Mouse (Mus musculus) CH12.LX (cell line): Measurements from ENCODE around the gene S100a10. TPM values are rescaled to one million over a fixed set of nuclear protein-coding genes. Genes with fewer than 3 reads are reported as not detected.
A peak's percentile ranks its signal among the peaks of the same experiment; 100 is the strongest.

Experiments used
- DNase-seq: peaks from one replicate; pipeline ENCODE4 v3.0.0-alpha.2; 2013; ENCODE audit errors: extremely low read depth
- H3K27ac ChIP-seq: 2 replicates; pipeline ENCODE4 v1.5.1; 2012; ENCODE audit warnings: low read depth, mild to moderate bottlenecking, control low read depth, moderate library complexity; ENCODE audit not compliant: insufficient read depth
- H3K27me3 ChIP-seq: replicated peaks from 2 replicates; pipeline ENCODE3; 2012; ENCODE audit warnings: inconsistent platforms
- H3K36me3 ChIP-seq, 2 experiments: replicated peaks in 1 of 2; 2 replicates each; pipeline versions ENCODE3 to v1.6.1; 2012; ENCODE audit warnings: inconsistent platforms in 1 of 2, low read length in 1 of 2, mild to moderate bottlenecking in 1 of 2, mixed read lengths in 1 of 2, moderate library complexity in 1 of 2; ENCODE audit not compliant: control insufficient read depth in 1 of 2, insufficient read depth in 1 of 2
- H3K4me1 ChIP-seq, 2 experiments: 2 replicates each; pipeline ENCODE4 v1.6.1; 2012; ENCODE audit warnings: inconsistent platforms in 1 of 2, moderate library complexity in 1 of 2; ENCODE audit not compliant: insufficient read depth in 2 of 2, control insufficient read depth in 1 of 2
- H3K4me2 ChIP-seq: 2 replicates; pipeline ENCODE4 v1.6.1; 2012; ENCODE audit warnings: low read depth, mild to moderate bottlenecking, control low read depth; ENCODE audit not compliant: poor library complexity, insufficient read depth, severe bottlenecking
- H3K4me3 ChIP-seq, 3 experiments: fragments of 150-350 bp in 1 of 3; sonication (generic) in 1 of 3; replicated peaks in 1 of 3; 2 replicates each; pipeline versions ENCODE3 to v1.5.1; 2011 to 2012; ENCODE audit warnings: low read depth in 2 of 3, low read length in 2 of 3, mild to moderate bottlenecking in 2 of 3, moderate library complexity in 2 of 3, control low read depth in 1 of 3, improper control_type of control experiment in 1 of 3, inconsistent platforms in 1 of 3, mixed read lengths in 1 of 3; ENCODE audit not compliant: poor library complexity in 1 of 3
- H3K79me2 ChIP-seq: replicated peaks from 2 replicates; pipeline ENCODE4 v1.6.1; 2012; ENCODE audit warnings: mild to moderate bottlenecking, moderate library complexity; ENCODE audit not compliant: control insufficient read depth, poor library complexity, insufficient read depth, severe bottlenecking; ENCODE audit errors: extremely low read depth
- H3K9ac ChIP-seq: 2 replicates; pipeline ENCODE4 v1.6.1; 2012; ENCODE audit warnings: low read depth, mild to moderate bottlenecking, control low read depth, moderate library complexity; ENCODE audit not compliant: insufficient read depth
- H3K9me3 ChIP-seq: replicated peaks from 2 replicates; pipeline ENCODE3; 2012; ENCODE audit warnings: low read length, inconsistent platforms, mixed read lengths
- BHLHE40 ChIP-seq: IDR thresholded peaks from 2 replicates; pipeline ENCODE4 v1.6.1; 2011; ENCODE audit warnings: mild to moderate bottlenecking, low read depth, low read length, improper control_type of control experiment
- CHD1 ChIP-seq: IDR thresholded peaks from 2 replicates; pipeline ENCODE4 v1.6.1; 2012; ENCODE audit warnings: low read depth, low read length, improper control_type of control experiment, inconsistent platforms
- EP300 ChIP-seq: IDR thresholded peaks from 2 replicates; pipeline ENCODE4 v1.6.1; 2011; ENCODE audit warnings: low read length, improper control_type of control experiment
- IRF4 ChIP-seq: IDR thresholded peaks from 2 replicates; pipeline ENCODE4 v1.6.1; 2014; ENCODE audit warnings: low read depth, mild to moderate bottlenecking, inconsistent platforms, low read length, improper control_type of control experiment
- KAT2A ChIP-seq: IDR thresholded peaks from 2 replicates; pipeline ENCODE4 v1.6.1; 2012; ENCODE audit warnings: low read length, improper control_type of control experiment, inconsistent platforms; ENCODE audit not compliant: insufficient replicate concordance
- MEF2A ChIP-seq: IDR thresholded peaks from 2 replicates; pipeline ENCODE4 v1.6.1; 2014; ENCODE audit warnings: low read depth, mild to moderate bottlenecking, inconsistent platforms, low read length, improper control_type of control experiment, borderline replicate concordance
- MYC ChIP-seq: IDR thresholded peaks from 2 replicates; pipeline ENCODE4 v1.6.1; 2011; ENCODE audit warnings: low read depth, mild to moderate bottlenecking, improper control_type of control experiment, low read length
- RCOR1 ChIP-seq: conservative IDR thresholded peaks from 2 replicates; pipeline ENCODE4 v1.6.1; 2012; ENCODE audit warnings: low read depth, mild to moderate bottlenecking, inconsistent platforms, low read length, improper control_type of control experiment
- TBP ChIP-seq: conservative IDR thresholded peaks from 2 replicates; pipeline ENCODE4 v1.6.1; 2011; ENCODE audit warnings: low read depth, low read length, improper control_type of control experiment
- TCF12 ChIP-seq: IDR thresholded peaks from 2 replicates; pipeline ENCODE4 v1.6.1; 2014; ENCODE audit warnings: low read depth, mild to moderate bottlenecking, inconsistent platforms, low read length, improper control_type of control experiment
- ZC3H11A ChIP-seq: IDR thresholded peaks from 2 replicates; pipeline ENCODE4 v1.6.1; 2012; ENCODE audit warnings: low read depth, mild to moderate bottlenecking, inconsistent platforms, low read length, improper control_type of control experiment
- ZNF384 ChIP-seq: IDR thresholded peaks from 2 replicates; pipeline ENCODE4 v1.6.1; 2012; ENCODE audit warnings: low read depth, low read length, improper control_type of control experiment, inconsistent platforms
- dilution Hi-C: fragments of 300-500 bp; cut with MboI; formaldehyde crosslinking; loops from 2 replicates; pipeline ENCODE4 v1.14.3; 2020; ENCODE audit warnings: low sequenced_read_pairs; ENCODE audit not compliant: extremely low pct_unique_long_range_greater_than_20kb, extremely low pct_ligation_motif_present
- in situ Hi-C: fragments of 300-500 bp; cut with MboI; formaldehyde crosslinking; loops from 3 replicates; pipeline ENCODE4 v1.14.3; 2019; ENCODE audit warnings: low sequenced_read_pairs, low pct_ligation_motif_present, low pct_unique_long_range_greater_than_20kb, mixed read lengths
- polyA plus RNA-seq: library from polyadenylated mRNA; unstranded; fragments of >175 nt; gene quantifications from 2 replicates; pipeline ENCODE4 v1.2.1, GENCODE M21; 2012; ENCODE audit warnings: low read depth; ENCODE audit not compliant: insufficient read length
- total RNA-seq, 2 experiments: library from RNA; depleted of rRNA; stranded (reverse); fragments of 300-350 nt in 1 of 2; fragments of >200 nt in 1 of 2; gene quantifications; 2 replicates each; pipeline ENCODE4 v1.2.3; 2012 to 2014

The S100a10 gene
- total and polyA plus RNA-seq, 3 experiments: 213 to 429 (median 352) TPM

GRCm38 (mm10) chr3:93590256-93590655 lies 35.4 kb downstream of the S100a10 start:
- dilution Hi-C loops: no loop called here
- no peak for DNase-seq
- H3K9me3 ChIP-seq: no peaks in the 10 kb centered on the region

GRCm38 (mm10) chr3:93592100-93592499 lies 37.2 kb downstream of the S100a10 start:
- H3K4me3 ChIP-seq: no peak overlapping the region
- peak overlapping the region; percentile 16; the same call in 1 of the 2 replicates for H3K4me2 ChIP-seq
- in situ Hi-C loops (no loop called here), dilution Hi-C loops (no loop called here)
- no peaks in the 10 kb centered on the region for H3K9me3 ChIP-seq
- H3K27me3 ChIP-seq: peaks cover under 1% of the 10 kb centered on the region
- H3K9ac ChIP-seq: peak overlapping the region; percentile 46; the same call in 1 of the 2 replicates
- H3K36me3 ChIP-seq: no peaks in the 10 kb centered on the region
- 0 out of 2 replicates have a peak, but pooled peaks have one; percentile 67 for TF ChIP-seq TBP
- no peak for TF ChIP-seq BHLHE40
- TF ChIP-seq CHD1: peak; percentile 99
- peak; percentile 44; the same call in 1 of the 2 replicates for TF ChIP-seq TCF12
- TF ChIP-seq MYC: peak; percentile 57; the same call in 1 of the 2 replicates
- no peak for TF ChIP-seq EP300
- TF ChIP-seq IRF4: peak; percentile 70; the same call in 1 of the 2 replicates
- peak; percentile 48; the same call in 1 of the 2 replicates for TF ChIP-seq MEF2A
- H3K79me2 ChIP-seq: no peaks in the 10 kb centered on the region
- peaks cover 17 to 60% of the 10 kb centered on the region in 2 experiments for H3K4me1 ChIP-seq
- H3K27ac ChIP-seq: peak overlapping the region; percentile 47
- no peak for DNase-seq

More at GRCm38 (mm10) chr3:93590256-93590655, 35.4 kb downstream of the S100a10 start:
- H3K4me3 ChIP-seq: no peak overlapping the region
- in situ Hi-C loops: no loop called here
- H3K79me2 ChIP-seq: no peaks in the 10 kb centered on the region
- H3K27me3 ChIP-seq: peaks cover 2% of the 10 kb centered on the region
- TF ChIP-seq ZNF384 (no peak), ZC3H11A (no peak), RCOR1 (no peak), KAT2A (no peak)
- no peak overlapping the region for H3K4me2 ChIP-seq
- H3K4me1 ChIP-seq: peaks cover 17 to 43% of the 10 kb centered on the region in 2 experiments
- H3K27ac ChIP-seq: no peak overlapping the region
- no peaks in the 10 kb centered on the region for H3K36me3 ChIP-seq
- H3K9ac ChIP-seq: no peak overlapping the region; the same call in 1 of the 2 replicates

GRCm38 (mm10) chr3:93592976-93593375 lies 38.1 kb downstream of the S100a10 start:
- dilution Hi-C loops (no loop called here), in situ Hi-C loops (no loop called here)

More at GRCm38 (mm10) chr3:93592976-93593375, 38.1 kb downstream of the S100a10 start:
- no peak for TF ChIP-seq RCOR1
- Histone ChIP-seq H3K4me3 (no peak overlapping the region), H3K4me1 (peaks cover 22 to 67% of the 10 kb centered on the region in 2 experiments), H3K79me2 (no peaks in the 10 kb centered on the region), H3K4me2 (no peak overlapping the region), H3K9ac (no peak overlapping the region), H3K27me3 (no peaks in the 10 kb centered on the region), H3K36me3 (no peaks in the 10 kb centered on the region), H3K9me3 (no peaks in the 10 kb centered on the region), H3K27ac (peak overlapping the region; percentile 14; the same call in 1 of the 2 replicates)
- no peak for DNase-seq
